Mouse (Mus musculus) kidney, postnatal 10 days (tissue): ENCODE data around the gene Tap1.
"Not testable (repeated sequence)": the region's sequence is repeated elsewhere in the genome, so short reads cannot be mapped to it uniquely, and the experiment has no call there.

ENCODE experiments used
- DNase-seq: peaks from one replicate; pipeline ENCODE4 v3.0.0; 2021; ENCODE audit warnings: mixed read lengths

Tap1 gene

DNA sequence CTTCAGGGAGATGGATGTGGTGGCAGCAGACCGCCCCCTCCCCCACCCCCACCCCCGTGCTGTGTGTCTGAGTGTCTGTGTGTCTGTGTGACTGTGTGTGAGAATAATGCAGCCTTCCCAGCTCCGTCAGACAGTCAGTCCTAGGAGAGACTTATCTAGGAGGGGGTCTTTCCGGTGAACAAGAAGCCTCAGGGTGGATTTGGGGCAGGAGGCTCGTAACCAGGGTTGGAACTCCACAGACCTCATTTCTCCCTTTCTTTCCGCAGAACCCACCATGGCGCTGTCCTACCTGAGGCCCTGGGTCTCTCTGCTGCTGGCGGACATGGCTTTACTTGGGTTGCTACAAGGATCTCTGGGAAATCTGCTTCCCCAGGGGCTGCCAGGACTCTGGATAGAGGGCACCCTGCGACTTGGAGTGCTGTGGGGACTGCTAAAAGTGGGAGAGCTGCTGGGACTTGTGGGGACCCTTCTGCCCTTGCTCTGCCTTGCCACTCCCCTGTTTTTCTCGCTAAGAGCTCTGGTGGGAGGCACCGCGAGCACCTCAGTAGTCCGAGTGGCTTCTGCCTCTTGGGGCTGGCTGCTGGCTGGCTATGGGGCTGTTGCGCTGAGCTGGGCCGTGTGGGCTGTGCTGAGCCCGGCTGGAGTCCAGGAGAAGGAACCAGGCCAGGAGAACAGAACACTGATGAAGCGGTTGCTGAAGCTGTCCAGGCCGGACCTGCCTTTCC lies 17.8 kb downstream of the Tap1 start:
- DNase-seq: peak; percentile 40

GRCm38 (mm10) chr17:34205746-34206176 lies 18.4 kb downstream of the Tap1 start:
- peak; percentile 38 for DNase-seq

DNA sequence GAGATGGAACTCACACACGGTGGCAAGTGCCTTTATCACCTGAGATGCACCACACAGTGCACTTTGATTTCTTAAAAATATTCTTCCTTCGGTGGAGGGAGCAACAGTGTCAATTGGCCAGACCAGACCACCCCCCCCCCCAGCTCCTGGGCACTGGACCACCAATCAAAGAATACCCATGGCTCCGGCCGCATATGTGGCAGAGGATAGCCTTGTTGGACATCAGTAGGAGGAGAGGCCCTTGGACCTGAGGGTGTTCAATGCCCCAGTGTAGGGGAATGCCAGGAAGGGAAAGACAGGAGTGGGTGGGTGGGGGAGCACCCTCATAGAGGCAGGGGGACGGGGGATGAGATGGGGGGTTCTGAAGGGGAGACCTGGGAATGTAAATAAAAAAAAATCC lies 19.4 kb downstream of the Tap1 start:
- DNase-seq: no peak

DNA sequence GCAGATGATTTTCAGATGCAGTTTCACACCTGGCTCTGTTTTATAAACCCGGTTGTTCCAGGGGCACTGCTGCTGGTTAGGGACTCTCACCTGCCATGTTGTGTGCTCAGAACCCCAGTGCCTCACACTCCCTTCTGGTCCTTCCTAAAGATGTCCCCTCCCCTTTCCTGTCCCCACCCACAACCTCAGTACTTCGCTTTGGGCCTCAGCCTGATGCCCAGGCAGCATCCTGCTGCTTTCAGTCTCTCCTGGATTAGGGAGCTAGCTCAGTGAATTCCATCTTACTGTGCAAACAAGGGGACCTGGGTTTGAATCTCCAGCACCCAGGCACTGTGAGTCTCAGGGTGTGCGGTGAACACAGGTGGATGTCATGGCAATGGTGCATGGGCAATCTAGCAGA lies 20.1 kb downstream of the Tap1 start:
- no peak for DNase-seq

- DNase-seq: peak; percentile 2
Measured at GRCm38 (mm10) chr17:34207866-34208265, 20.5 kb downstream of the Tap1 start.

DNA sequence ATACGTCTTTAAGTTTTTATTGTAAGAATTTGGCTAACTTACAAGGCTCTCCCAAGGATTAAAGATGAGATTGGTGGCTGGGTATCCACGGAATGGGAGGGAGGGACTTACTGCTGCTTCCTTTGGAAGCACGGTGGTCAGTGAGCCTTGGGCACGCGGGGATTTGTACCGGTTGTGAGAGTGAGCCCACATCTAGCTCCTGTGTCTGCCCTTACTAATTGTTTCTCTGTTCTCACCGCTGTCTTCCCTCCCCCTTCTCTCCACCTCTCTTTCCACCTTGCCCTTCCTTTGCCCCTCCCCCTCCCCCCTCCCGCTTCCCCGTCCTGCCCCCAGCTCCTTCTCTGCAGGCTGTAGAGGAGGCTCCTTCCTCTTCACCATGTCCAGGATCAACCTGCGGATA lies 21.1 kb downstream of the Tap1 start:
- DNase-seq: peak; percentile 3

- DNase-seq: peak; percentile 11
Measured at GRCm38 (mm10) chr17:34209680-34210079, 22.3 kb downstream of the Tap1 start.

- no peak for DNase-seq
Measured at GRCm38 (mm10) chr17:34210599-34210998, 23.2 kb downstream of the Tap1 start.

GRCm38 (mm10) chr17:34211746-34212365 lies 24.5 kb downstream of the Tap1 start:
- peak; percentile 7 for DNase-seq

DNA sequence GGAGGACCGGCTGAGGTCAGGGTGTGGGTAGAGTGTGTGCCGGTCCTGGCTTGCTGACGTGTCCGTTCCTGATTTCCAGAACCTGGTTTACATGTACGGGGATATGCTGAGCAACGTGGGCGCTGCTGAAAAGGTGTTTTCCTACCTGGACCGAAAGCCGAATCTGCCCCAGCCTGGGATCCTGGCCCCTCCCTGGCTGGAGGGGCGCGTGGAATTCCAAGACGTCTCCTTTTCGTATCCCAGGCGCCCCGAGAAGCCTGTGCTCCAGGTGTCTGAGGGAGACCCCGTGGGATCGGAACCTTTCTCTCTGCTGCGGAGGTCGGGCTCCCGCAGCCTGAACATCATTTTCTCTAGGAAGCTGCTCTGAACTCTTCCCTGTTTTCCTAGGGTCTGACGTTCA lies 26.6 kb downstream of the Tap1 start:
- no peak for DNase-seq

DNA sequence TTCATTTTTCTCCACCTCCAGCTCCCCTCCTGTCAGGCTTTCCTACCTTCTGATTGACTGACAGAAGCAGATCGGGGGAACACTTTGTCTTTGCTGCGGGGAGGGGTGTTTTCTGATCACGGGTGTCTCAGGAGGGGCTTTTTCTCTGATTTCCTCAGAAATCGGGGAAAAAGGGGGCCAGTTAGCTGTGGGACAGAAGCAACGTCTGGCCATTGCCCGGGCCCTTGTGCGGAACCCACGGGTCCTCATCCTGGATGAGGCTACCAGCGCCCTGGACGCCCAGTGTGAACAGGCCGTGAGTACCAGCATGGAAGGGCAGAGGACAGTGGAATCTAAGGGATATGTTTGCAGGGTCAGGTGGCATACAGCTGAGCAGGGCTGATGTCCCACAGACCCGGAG lies 27.8 kb downstream of the Tap1 start:
- DNase-seq: peak; percentile 3

DNA sequence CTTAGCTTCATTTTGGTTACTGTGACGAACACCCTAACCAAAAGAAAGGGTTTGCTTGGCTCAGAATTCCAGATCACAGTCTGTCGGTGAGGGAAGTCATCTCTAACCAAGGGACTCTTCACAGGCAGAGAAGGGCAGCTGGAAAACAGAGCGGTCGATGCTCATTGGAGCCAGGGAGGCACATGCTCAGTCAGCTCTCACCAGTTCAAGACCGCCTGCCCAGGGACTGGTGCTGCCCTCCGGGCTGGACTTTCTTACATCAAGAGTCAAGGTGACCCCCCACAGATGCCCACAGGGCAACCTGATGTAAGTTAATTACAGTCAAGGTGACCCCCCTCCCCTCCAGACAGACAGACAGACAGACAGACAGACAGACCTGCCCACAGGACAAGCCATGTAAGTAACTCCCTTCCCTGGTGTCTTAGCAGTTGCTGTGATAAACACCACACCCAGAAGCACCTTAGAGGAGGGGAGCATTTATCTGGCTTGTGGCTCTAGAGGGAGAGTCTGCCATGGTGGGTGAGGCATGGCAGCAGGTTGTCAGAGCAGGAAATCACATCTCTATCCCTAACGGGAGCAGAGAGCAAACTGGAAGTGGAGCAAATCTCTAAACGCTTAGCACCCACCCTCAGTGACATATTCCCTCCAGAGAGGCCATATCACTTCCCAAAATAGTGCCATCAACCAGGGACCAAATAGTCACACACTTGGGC lies 30.0 kb downstream of the Tap1 start:
- DNase-seq: no peak

DNA sequence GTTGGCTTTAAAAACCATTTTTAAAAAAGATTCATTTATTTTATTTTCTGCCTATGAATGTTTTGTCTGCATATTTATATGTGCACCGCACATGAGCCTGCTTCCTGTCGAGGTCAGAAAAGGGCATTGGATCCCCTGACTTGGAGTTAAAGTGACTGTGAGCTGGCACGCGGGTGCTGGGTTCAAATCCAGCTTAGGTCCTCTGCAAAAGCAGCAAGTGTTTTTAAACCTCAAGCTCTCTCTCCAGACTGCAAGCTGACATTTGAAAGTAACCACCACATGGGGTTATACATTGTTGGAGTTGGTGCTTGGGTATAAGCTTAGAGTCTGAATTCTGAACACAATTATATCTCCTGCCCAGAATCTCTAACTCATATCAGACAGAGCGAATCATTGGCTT lies 30.6 kb downstream of the Tap1 start:
- no peak for DNase-seq

- peak; percentile 66 for DNase-seq
Measured at GRCm38 (mm10) chr17:34218675-34219074, 31.3 kb downstream of the Tap1 start.

- DNase-seq: peak; percentile 77
Measured at GRCm38 (mm10) chr17:34219096-34219495, 31.7 kb downstream of the Tap1 start.

- DNase-seq: not testable (repeated sequence)
Measured at GRCm38 (mm10) chr17:34219801-34220200, 32.4 kb downstream of the Tap1 start.

GRCm38 (mm10) chr17:34220401-34220800 lies 33.0 kb downstream of the Tap1 start:
- DNase-seq: not testable (repeated sequence)

GRCm38 (mm10) chr17:34224816-34225215 lies 37.5 kb downstream of the Tap1 start:
- no peak for DNase-seq

- DNase-seq: no peak
Measured at GRCm38 (mm10) chr17:34225426-34225825, 38.1 kb downstream of the Tap1 start.

GRCm38 (mm10) chr17:34225911-34226310 lies 38.6 kb downstream of the Tap1 start:
- DNase-seq: not testable (repeated sequence)

- not testable (repeated sequence) for DNase-seq
Measured at GRCm38 (mm10) chr17:34230971-34231370, 43.6 kb downstream of the Tap1 start.

GRCm38 (mm10) chr17:34232021-34232420 lies 44.7 kb downstream of the Tap1 start:
- DNase-seq: not testable (repeated sequence)

- peak; percentile 88 for DNase-seq
Measured at GRCm38 (mm10) chr17:34234926-34235325, 47.6 kb downstream of the Tap1 start.

DNA sequence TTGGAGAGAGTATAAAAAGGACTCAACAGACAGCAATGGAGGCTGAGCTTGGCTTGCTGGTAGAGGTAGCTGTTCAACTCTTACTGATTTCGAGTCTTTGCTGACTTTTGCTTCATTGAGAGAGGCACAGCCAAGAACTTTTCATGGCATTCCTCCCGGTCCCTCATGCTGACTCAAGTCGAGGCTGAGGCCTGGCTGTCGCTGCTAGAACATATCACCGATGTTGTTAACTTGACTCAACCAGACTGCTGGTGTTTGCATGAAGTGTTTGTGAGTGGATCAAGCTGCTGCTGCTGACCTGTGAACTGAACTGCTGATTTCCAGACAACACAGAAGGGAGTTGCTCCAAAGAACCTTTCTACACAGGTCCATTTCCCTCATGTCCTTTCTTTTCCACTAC lies 49.3 kb downstream of the Tap1 start:
- peak; percentile 26 for DNase-seq
